Mouse (Mus musculus): Measurements from ENCODE around the gene Bptf. TPM values are rescaled to one million over a fixed set of nuclear protein-coding genes. Genes with fewer than 3 reads are reported as not detected.
"Not testable (repeated sequence)": the region's sequence is repeated elsewhere in the genome, so short reads cannot be mapped to it uniquely, and the experiment has no call there.

Gene Bptf
- total RNA-seq, 2 experiments from 2014 or later, result 40.7 to 44.7 TPM

GRCm38 (mm10) chr11:106985979-106986604 lies 145.8 kb downstream of the Bptf start:
- DNase-seq, result not testable (repeated sequence)

Other genes with a start within 250 kb of the Bptf start
- 10 to 100 TPM; 36.6 to 42.7 TPM for gene Smurf2, start 211.4 kb downstream of the Bptf start, total RNA-seq (2021)
- gene Kpna2, start 132.6 kb downstream of the Bptf start, total RNA-seq (2021), result 10 to 100 TPM; 40.8 to 43.6 TPM
- gene 1810010H24Rik, start 106.4 kb downstream of the Bptf start, total RNA-seq (2021), result 1 to 10 TPM; 2.3 to 4.7 TPM
- 10 to 100 TPM; 23.9 to 24.2 TPM for gene Nol11, start 57.3 kb upstream of the Bptf start, total RNA-seq (2021)

Measured in adrenal gland, postnatal 36 days (tissue).